Mouse (Mus musculus) midbrain, embryonic 16.5 days (tissue): Measurements from ENCODE around the gene Cyp2a12. TPM values are rescaled to one million over a fixed set of nuclear protein-coding genes. Genes with fewer than 3 reads are reported as not detected.
"Not testable (repeated sequence)": the region's sequence is repeated elsewhere in the genome, so short reads cannot be mapped to it uniquely, and the experiment has no call there.

ENCODE experiments used
- ATAC-seq: fragments of 200-750 bp; cut with Nextera tagmentation; 2 replicates; pipeline ENCODE4 v1.8.0; 2017; ENCODE audit warnings: moderate TSS enrichment
- H3K27ac ChIP-seq: fragments of 300-500 bp; sonication (generic); 2 replicates; pipeline ENCODE4 v1.5.1; 2014; ENCODE audit warnings: mild to moderate bottlenecking, low read length, mixed read lengths
- H3K27me3 ChIP-seq: fragments of 300-500 bp; sonication (generic); 2 replicates; pipeline ENCODE4 v1.6.1; 2014; ENCODE audit warnings: low read depth, low read length, mixed read lengths; ENCODE audit not compliant: control insufficient read depth, insufficient read depth
- H3K36me3 ChIP-seq: fragments of 300-500 bp; sonication (generic); 2 replicates; pipeline ENCODE4 v1.6.1; 2014; ENCODE audit warnings: mild to moderate bottlenecking, low read length, moderate library complexity, mixed read lengths; ENCODE audit not compliant: control insufficient read depth, insufficient read depth
- H3K4me1 ChIP-seq: fragments of 300-500 bp; sonication (generic); 2 replicates; pipeline ENCODE4 v1.6.1; 2014; ENCODE audit warnings: mild to moderate bottlenecking, low read length, mixed read lengths; ENCODE audit not compliant: control insufficient read depth, insufficient read depth
- H3K4me2 ChIP-seq: fragments of 300-500 bp; sonication (generic); 2 replicates; pipeline ENCODE4 v1.6.1; 2014; ENCODE audit warnings: mild to moderate bottlenecking, low read length, mixed read lengths
- H3K4me3 ChIP-seq: fragments of 300-500 bp; sonication (generic); 2 replicates; pipeline ENCODE4 v1.5.1; 2014; ENCODE audit warnings: low read depth, mild to moderate bottlenecking, low read length, moderate library complexity, mixed read lengths
- H3K9ac ChIP-seq: fragments of 300-500 bp; sonication (generic); 2 replicates; pipeline ENCODE4 v1.6.1; 2014; ENCODE audit warnings: low read depth, low read length, mixed read lengths
- H3K9me3 ChIP-seq: fragments of 300-500 bp; sonication (generic); replicated peaks from 2 replicates; pipeline ENCODE4 v1.6.1; 2014; ENCODE audit warnings: mild to moderate bottlenecking, low read length, mixed read lengths; ENCODE audit not compliant: control insufficient read depth, poor library complexity, severe bottlenecking
- WGBS: fragments of 180-500 bp; shearing (Covaris S2); extraction: QIAGEN DNeasy Blood & Tissue Kit; methylation state at CpG from one replicate; pipeline ENCODE4 v1.1.7; 2014; 5-methylcytosine and 5-hydroxymethylcytosine counted together
- polyA plus RNA-seq: library from polyadenylated mRNA; unstranded; fragments of >200 nt; fragmentation: Nextera tagmentation; extraction: Ambion mirVana; gene quantifications from 2 replicates; pipeline ENCODE4 v1.2.1, GENCODE M21; 2015

Cyp2a12 gene
- not detected in 2 replicates for polyA plus RNA-seq

GRCm38 (mm10) chr7:27028789-27029188, at the start of gene Cyp2a12:
Cyp2a12 (plus strand) TSS chr7:27029081.
- Histone ChIP-seq H3K4me1 (no peaks in the 10 kb centered on the region), H3K27me3 (no peaks in the 10 kb centered on the region), H3K4me2 (no peak within 1 kb of the TSS), H3K36me3 (no peaks in the 10 kb centered on the region), H3K9ac (no peak within 1 kb of the TSS), H3K9me3 (no peaks in the 10 kb centered on the region), H3K27ac (no peak within 1 kb of the TSS), H3K4me3 (no peak within 1 kb of the TSS)
- no peak for ATAC-seq
- 77% methylated on average over 2 of the region's 2 CpGs for WGBS

GRCm38 (mm10) chr7:26981464-26981863, 47.4 kb upstream of the Cyp2a12 start:
- not testable (repeated sequence) for H3K4me1 ChIP-seq, H3K4me2 ChIP-seq, H3K27ac ChIP-seq, H3K36me3 ChIP-seq, H3K9me3 ChIP-seq, H3K4me3 ChIP-seq, ATAC-seq, H3K27me3 ChIP-seq, H3K9ac ChIP-seq
- 78% methylated on average over 2 of the region's 2 CpGs for WGBS

- H3K9me3 ChIP-seq, H3K4me3 ChIP-seq, H3K4me2 ChIP-seq, H3K9ac ChIP-seq, H3K36me3 ChIP-seq, H3K4me1 ChIP-seq, H3K27me3 ChIP-seq, ATAC-seq, H3K27ac ChIP-seq: not testable (repeated sequence)
- WGBS: 85% methylated on average over 1 of the region's 1 CpGs
Measured at GRCm38 (mm10) chr7:26981937-26982336, 46.9 kb upstream of the Cyp2a12 start.

GRCm38 (mm10) chr7:26982551-26982950, 46.3 kb upstream of the Cyp2a12 start:
- Histone ChIP-seq H3K27ac (no peak overlapping the region), H3K9ac (no peak overlapping the region), H3K27me3 (no peaks in the 10 kb centered on the region), H3K36me3 (no peaks in the 10 kb centered on the region), H3K9me3 (no peaks in the 10 kb centered on the region), H3K4me1 (no peaks in the 10 kb centered on the region), H3K4me3 (no peak overlapping the region), H3K4me2 (no peak overlapping the region)
- WGBS: 14% methylated on average over 1 of the region's 1 CpGs
- ATAC-seq: no peak

GRCm38 (mm10) chr7:26983151-26983550, 45.7 kb upstream of the Cyp2a12 start:
- not testable (repeated sequence) for H3K27ac ChIP-seq, H3K9ac ChIP-seq, H3K36me3 ChIP-seq, H3K4me3 ChIP-seq, H3K9me3 ChIP-seq, H3K27me3 ChIP-seq, H3K4me2 ChIP-seq, H3K4me1 ChIP-seq, ATAC-seq
- WGBS: 28% methylated on average over 1 of the region's 1 CpGs

GRCm38 (mm10) chr7:27026581-27026980, 2.3 kb upstream of the Cyp2a12 start:
- not testable (repeated sequence) for H3K9ac ChIP-seq, H3K36me3 ChIP-seq, H3K4me2 ChIP-seq, H3K4me1 ChIP-seq, H3K27me3 ChIP-seq, H3K4me3 ChIP-seq, H3K9me3 ChIP-seq, H3K27ac ChIP-seq, ATAC-seq

- not testable (repeated sequence) for H3K27me3 ChIP-seq, H3K9ac ChIP-seq, H3K9me3 ChIP-seq, H3K27ac ChIP-seq, H3K4me3 ChIP-seq, H3K4me1 ChIP-seq, H3K4me2 ChIP-seq, ATAC-seq, H3K36me3 ChIP-seq
- WGBS: 68% methylated on average over 1 of the region's 1 CpGs
Measured at GRCm38 (mm10) chr7:27048886-27049285, 20.0 kb downstream of the Cyp2a12 start.

GRCm38 (mm10) chr7:27059333-27059732, 30.5 kb downstream of the Cyp2a12 start:
- H3K27me3 ChIP-seq, H3K9ac ChIP-seq, H3K9me3 ChIP-seq, H3K4me1 ChIP-seq, ATAC-seq, H3K4me3 ChIP-seq, H3K36me3 ChIP-seq, H3K27ac ChIP-seq, H3K4me2 ChIP-seq: not testable (repeated sequence)
- 90% methylated on average over 2 of the region's 2 CpGs for WGBS

- not testable (repeated sequence) for ATAC-seq, H3K27me3 ChIP-seq, H3K36me3 ChIP-seq, H3K4me1 ChIP-seq, H3K4me3 ChIP-seq, H3K27ac ChIP-seq, H3K4me2 ChIP-seq, H3K9ac ChIP-seq, H3K9me3 ChIP-seq
Measured at GRCm38 (mm10) chr7:27059896-27060295, 31.0 kb downstream of the Cyp2a12 start.

- no peak overlapping the region for H3K4me3 ChIP-seq
- H3K27me3 ChIP-seq: no peaks in the 10 kb centered on the region
- H3K4me1 ChIP-seq: no peaks in the 10 kb centered on the region
- H3K27ac ChIP-seq: no peak overlapping the region
- H3K9me3 ChIP-seq: no peaks in the 10 kb centered on the region
- no peak overlapping the region for H3K9ac ChIP-seq
- no peak for ATAC-seq
- WGBS: 59% methylated on average over 1 of the region's 1 CpGs
- H3K4me2 ChIP-seq: no peak overlapping the region
- H3K36me3 ChIP-seq: no peaks in the 10 kb centered on the region
Measured at GRCm38 (mm10) chr7:27078641-27079040, 49.8 kb downstream of the Cyp2a12 start.
